In genomic region chr8:15343616-15344015, GRCm38 (mm10) we compare ENCODE assay signal across 17 mouse cellular contexts.
"Had no signal": no experiment of that assay in that cellular context is flagged by ENCODE, and none has a peak within 500 bp of the region (broad histone marks: within the 10 kb centered on the region; RNA-seq: fewer than 3 reads in every experiment).

No protein-coding gene starts in this region.

- ATAC-seq: hindbrain, embryonic 16.5 days; inflammation-experienced regulatory T-cells, adult 6 months; intestine, embryonic 15.5 days; intestine, postnatal 0 days; liver, embryonic 12.5 days had no signal

- DNase-seq: gastrocnemius, adult 2 months; gastrocnemius, postnatal 10 days; gastrocnemius, postnatal 25 days; heart, adult 18-20 months; heart, postnatal 10 days; heart, postnatal 4 days; kidney, adult 2 months; kidney, adult 9 months; kidney, postnatal 14 days; kidney, postnatal 36 days; layer of hippocampus, postnatal 36 days; left cerebral cortex, postnatal 4 days had no signal
